Mouse (Mus musculus): ENCODE results near the gene Taf1a.
"Not testable (repeated sequence)": the region's sequence is repeated elsewhere in the genome, so short reads cannot be mapped to it uniquely, and the experiment has no call there.

Gene Taf1a

DNA sequence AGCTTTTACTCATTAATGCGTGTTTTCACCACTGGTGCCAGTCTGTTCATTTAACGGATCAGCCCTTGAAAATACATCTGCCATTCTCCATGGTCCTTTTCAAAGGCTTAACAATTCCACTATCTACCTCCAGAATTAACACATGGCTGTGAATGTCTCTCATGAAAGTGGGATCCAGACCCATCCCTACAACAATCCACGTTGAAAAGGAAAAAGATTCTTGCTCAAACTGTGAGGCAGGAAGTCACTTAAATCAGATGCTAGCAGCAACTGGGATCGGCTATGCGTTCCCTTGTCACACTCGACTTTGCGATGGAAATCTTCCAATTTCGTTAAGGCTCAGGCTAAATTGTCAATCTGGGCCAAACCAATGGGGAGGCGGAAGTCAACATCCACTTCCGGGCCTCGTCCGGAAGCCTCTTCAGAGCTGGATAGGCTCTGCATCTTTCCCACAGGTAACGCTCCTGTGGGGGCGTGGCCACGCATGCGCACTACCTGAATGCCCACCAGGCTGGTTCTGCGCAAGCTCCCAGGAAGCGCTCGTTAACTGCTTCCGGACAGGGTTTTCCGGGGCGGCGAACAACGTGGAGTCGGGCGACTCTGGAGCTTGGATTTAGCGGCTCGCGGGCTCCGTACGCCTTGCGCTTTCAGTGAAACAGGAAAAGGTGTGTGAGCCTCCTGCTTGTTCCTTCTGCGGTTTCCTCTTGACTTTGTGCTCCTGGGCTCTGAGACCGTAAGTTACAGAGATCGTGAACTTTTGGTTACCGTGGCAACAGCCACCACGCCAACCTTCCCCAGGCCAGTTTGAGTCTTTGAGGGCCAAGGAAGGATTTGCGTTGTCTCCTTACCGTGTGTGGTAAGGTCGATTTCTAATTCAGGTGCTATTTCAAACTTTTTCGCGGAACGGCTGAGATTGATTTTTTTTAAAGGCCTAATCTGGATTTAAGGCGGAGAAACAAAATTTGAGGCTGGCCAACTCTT is at the start of gene Taf1a:
Taf1a (plus strand) TSS at position 556 of the 981 bp plus-strand sequence.
- DNase-seq (ENCODE audit: low spot score), result peak; percentile 98

GRCm38 (mm10) chr1:183342902-183343301 is 45.9 kb upstream of the Taf1a start:
- not testable (repeated sequence) for DNase-seq (ENCODE audit: low spot score)

DNA sequence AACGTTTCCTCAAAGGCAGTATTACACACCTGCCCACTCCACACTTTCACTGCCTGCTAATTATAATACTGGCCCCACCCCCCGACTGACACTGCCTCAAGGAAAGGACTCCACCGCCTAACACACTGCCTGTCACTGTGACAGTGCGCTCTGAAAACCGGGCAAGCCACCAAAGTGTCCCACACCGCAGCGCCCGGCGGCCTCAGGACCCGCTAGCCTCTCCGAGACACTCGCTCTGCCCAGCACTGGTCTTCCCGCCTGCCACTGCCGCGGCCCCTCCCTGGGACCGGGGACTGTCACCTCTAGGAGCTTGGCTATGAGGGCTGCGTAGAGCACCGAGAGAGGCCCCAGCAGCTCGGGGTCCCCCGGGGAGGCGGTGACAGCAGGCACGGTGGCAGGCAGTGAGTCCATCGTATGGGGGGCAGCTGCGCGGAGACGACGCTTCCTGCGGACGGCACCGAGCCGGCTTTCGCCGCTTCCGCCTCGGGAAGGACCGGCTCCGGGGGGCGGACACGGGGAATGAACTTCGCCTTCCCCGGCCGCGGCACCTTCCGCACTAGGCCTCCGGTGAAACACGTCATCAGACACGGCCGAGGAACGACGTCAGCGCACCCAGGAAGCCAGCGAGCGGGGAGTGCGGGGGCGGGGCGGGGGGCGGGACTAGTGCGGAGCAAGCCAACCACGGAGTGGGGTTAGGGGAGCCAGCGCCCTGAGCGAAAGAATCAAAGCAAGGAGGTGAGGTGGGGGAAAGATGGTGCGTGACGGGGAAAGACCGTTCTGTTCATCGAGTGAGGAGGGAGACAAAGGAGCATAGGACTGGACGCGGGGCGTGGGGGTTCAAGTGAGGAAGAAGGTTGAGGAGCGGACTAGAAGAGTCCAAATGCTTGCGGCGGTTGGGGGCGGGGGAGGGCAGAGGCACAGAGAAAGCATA is 43.6 kb upstream of the Taf1a start:
- DNase-seq (ENCODE audit: low spot score), result peak; percentile 91

DNA sequence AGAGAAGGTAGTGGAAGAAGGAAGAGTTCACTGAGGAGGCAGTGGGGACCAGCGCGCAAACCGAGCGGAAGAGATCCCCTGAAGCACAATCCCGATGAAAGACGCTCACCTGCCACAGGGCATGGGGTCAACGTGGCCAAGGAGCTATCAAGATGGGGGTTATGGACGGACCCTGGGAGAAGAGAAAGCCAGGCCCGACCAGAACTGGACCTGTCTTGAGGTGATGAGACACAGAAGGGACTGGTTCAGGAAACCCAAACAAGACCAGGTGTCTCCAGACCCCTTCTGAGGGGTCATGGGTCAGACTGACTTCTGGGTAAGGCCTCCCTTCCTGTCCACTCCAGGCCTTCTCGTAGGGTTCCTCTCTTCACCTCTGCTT is 43.0 kb upstream of the Taf1a start:
- DNase-seq (ENCODE audit: low spot score), result no peak

GRCm38 (mm10) chr1:183349840-183350239 is 38.9 kb upstream of the Taf1a start:
- DNase-seq (ENCODE audit: low spot score), result peak; percentile 81

GRCm38 (mm10) chr1:183358901-183359300 is 29.9 kb upstream of the Taf1a start:
- DNase-seq (ENCODE audit: low spot score), result no peak

- DNase-seq (ENCODE audit: low spot score), result no peak
Measured at GRCm38 (mm10) chr1:183362301-183362700, 26.5 kb upstream of the Taf1a start.

GRCm38 (mm10) chr1:183362729-183363576 is 25.8 kb upstream of the Taf1a start:
- DNase-seq (ENCODE audit: low spot score), result no peak

- no peak for DNase-seq (ENCODE audit: low spot score)
Measured at GRCm38 (mm10) chr1:183363577-183363867, 25.3 kb upstream of the Taf1a start.

- no peak for DNase-seq (ENCODE audit: low spot score)
Measured at GRCm38 (mm10) chr1:183366361-183366760, 22.4 kb upstream of the Taf1a start.

DNA sequence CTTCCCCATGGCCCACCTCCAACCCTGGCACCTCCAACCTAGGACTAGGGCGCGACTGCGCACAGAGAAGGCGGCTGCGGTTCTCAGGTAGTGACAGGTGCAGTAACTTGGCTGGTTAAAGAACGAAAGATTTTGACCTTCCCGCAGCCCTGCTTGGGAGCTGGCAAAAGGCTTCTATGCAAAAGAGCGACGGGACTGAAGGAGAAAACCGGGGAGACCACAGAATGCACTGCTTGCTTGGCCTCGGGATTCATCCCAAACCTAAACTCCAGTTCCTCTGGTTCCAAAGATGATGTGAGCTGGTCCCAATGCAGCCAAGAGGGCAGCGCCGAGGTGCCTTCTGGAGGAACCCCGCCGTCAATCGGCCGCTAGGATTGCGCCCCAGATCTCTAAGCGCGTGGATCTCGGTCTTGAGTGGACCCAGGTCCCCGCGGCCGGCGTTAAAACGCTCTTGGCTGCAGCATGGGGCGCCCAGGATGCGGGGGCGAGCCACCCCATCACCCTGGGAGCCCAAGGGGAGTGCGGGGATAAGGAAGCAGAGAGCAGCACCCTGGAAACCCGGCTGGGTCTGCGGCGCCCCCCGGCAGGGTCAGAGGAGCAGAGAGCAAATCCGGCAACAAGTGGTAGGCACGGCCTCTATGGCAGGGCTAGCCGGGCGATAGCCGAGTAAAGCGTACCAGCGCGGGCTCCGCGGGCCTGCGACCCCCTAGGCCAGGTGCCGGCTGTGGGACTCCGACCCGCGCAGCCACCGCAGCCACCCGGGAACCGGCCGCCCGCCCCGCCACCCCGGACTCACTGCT is 20.0 kb upstream of the Taf1a start:
- peak; percentile 20 for DNase-seq (ENCODE audit: low spot score)

DNA sequence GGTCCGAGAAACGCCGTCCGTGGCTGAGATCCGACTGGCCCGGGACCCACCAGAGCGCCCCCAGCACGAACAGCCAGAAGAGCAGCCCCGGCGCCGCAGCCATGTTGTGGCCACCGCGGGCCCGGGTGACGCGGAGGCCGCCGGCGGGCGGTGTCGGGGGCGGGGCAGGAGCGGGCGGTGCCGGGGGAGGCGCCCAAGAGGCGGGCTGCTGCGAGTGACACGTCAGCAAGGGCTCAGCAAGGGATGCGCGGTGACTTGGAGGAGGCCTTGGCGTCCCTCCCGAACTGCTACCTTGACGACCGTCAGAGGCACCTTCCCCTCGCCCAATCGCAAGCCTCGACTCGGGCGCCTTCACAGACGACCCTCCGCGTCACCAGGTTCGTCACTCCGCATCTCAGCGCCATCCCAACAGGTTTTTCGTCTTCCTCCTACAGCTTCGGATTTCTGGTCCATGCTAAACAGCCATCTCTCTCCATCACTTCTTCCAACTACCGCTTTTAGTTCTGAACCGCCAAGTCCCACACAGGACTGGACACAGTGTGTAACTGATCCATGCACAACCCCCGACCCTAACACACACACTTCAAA is 19.3 kb upstream of the Taf1a start, which contains the start of gene Mia3:
Mia3 (minus strand) TSS at position 127 of the 588 bp plus-strand sequence.
- peak; percentile 96 for DNase-seq (ENCODE audit: low spot score)

- DNase-seq (ENCODE audit: low spot score), result no peak
Measured at GRCm38 (mm10) chr1:183374728-183375127, 14.1 kb upstream of the Taf1a start.

DNA sequence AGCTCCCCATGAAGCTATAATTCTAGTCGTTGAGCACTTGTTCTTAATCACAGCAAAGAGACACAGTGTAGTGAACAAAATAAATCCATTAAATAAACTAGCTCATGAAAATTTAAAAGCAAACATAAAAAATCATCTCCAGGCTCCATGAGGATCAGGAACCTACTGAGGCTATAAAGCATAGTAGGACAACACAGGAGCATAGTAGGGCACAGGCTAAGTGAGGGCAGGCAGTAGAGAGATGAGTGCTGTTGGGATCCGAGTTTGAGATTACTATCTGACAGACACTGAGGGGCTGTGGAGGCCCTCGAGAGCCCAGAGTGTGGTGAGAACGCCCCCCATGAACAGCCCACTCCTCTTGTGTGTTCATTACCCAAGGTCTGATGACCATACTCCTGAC is 11.7 kb upstream of the Taf1a start:
- no peak for DNase-seq (ENCODE audit: low spot score)

DNA sequence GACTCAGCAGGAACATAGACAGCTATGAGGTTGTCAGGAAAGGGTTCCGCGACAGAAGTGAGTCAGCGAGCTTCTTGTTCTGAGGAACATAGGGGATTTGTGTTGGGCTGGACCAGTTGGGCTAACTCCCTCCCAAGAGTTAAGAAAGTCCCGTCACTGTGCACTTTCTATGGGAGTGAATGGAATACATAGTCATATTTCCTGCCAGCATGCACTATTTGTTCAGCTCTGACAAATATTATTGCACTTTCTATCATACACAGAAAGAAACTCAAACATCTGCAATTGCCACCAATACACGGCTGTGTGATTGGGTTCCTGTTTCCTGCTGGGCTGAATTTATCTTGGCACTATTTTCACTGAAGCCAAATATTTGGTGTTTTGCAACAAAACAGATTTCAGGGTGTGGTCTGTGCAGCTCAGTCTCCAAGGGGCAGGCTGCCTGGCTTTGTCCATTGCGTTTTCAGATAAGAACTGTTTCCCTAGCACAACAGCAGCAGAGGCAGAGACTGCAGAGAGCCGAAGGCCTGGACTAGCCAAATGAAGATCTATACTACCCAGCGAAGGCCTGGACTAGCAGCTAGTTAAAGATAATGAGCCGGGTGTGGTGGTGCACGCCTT is 10.3 kb upstream of the Taf1a start:
- DNase-seq (ENCODE audit: low spot score), result no peak

GRCm38 (mm10) chr1:183379376-183379775 is 9.4 kb upstream of the Taf1a start:
- not testable (repeated sequence) for DNase-seq (ENCODE audit: low spot score)

DNA sequence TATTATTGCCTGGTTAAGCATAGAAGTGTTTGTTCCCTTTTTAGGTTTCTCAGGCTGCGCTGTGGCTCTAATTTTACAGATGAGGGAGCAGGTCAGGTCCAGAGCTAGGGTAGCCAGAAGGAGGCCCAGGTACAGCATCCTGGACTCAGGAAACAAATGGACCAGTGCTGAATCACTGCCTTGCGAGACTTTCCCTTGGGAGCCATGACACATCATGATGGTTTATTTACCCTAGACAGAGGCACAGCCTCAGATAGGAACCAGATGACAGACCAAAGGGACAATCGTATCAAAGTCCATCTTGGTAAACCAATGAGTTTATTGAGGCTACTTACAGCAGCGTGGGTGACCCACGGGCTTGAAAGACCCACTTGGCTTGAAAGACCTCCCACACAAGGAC is 7.0 kb upstream of the Taf1a start:
- DNase-seq (ENCODE audit: low spot score), result no peak

- DNase-seq (ENCODE audit: low spot score), result no peak
Measured at GRCm38 (mm10) chr1:183382621-183383020, 6.2 kb upstream of the Taf1a start.

GRCm38 (mm10) chr1:183387421-183387820 is 1.4 kb upstream of the Taf1a start:
- not testable (repeated sequence) for DNase-seq (ENCODE audit: low spot score)

- no peak for DNase-seq (ENCODE audit: low spot score)
Measured at GRCm38 (mm10) chr1:183403396-183403795, 14.6 kb downstream of the Taf1a start.

Data from embryo, embryonic 10 days (tissue).